Mouse (Mus musculus): ENCODE results near the gene Olfr1276. TPM values are rescaled to one million over a fixed set of nuclear protein-coding genes. Genes with fewer than 3 reads are reported as not detected.

Gene Olfr1276
- not detected in 2 replicates for polyA plus RNA-seq (2015; fragmentation: Nextera tagmentation; extraction: Ambion mirVana)

- Histone ChIP-seq H3K4me1 (no peaks in the 10 kb centered on the region), H3K9me3 (replicated peaks) (no peaks in the 10 kb centered on the region), H3K9ac (no peak within 1 kb of the TSS), H3K27me3 (no peaks in the 10 kb centered on the region), H3K36me3 (no peaks in the 10 kb centered on the region), H3K4me2 (no peak within 1 kb of the TSS), H3K27ac (no peak within 1 kb of the TSS), H3K4me3 (replicated peaks) (no peak within 1 kb of the TSS)
- no peak for ATAC-seq (replicated peaks; ENCODE audit: low FRiP score)
Measured at GRCm38 (mm10) chr2:111254216-111254615, at the start of gene Olfr1276. Gene Olfr1276, plus strand, starts transcription at chr2:111254516.

GRCm38 (mm10) chr2:111229502-111229901, 24.8 kb upstream of the Olfr1276 start, which contains the start of gene 4930430A15Rik:
Gene 4930430A15Rik, minus strand, starts transcription at chr2:111229602.
- no peak for ATAC-seq (replicated peaks; ENCODE audit: low FRiP score)
- no peak within 1 kb of the TSS for H3K27ac ChIP-seq
- no peaks in the 10 kb centered on the region for H3K9me3 ChIP-seq (replicated peaks)
- H3K4me1 ChIP-seq = no peaks in the 10 kb centered on the region
- no peak within 1 kb of the TSS for H3K4me3 ChIP-seq (replicated peaks)
- H3K9ac ChIP-seq = no peak within 1 kb of the TSS
- no peaks in the 10 kb centered on the region for H3K36me3 ChIP-seq
- no peaks in the 10 kb centered on the region for H3K27me3 ChIP-seq
- WGBS = 84% methylated on average over 6 of the region's 6 CpGs
- no peak within 1 kb of the TSS for H3K4me2 ChIP-seq

GRCm38 (mm10) chr2:111235186-111235585, 19.1 kb upstream of the Olfr1276 start, which contains the start of gene Olfr1275:
Gene Olfr1275, minus strand, starts transcription at chr2:111235286.
- ATAC-seq (replicated peaks; ENCODE audit: low FRiP score) = no peak
- Histone ChIP-seq H3K27me3 (no peaks in the 10 kb centered on the region), H3K9ac (no peak within 1 kb of the TSS), H3K9me3 (replicated peaks) (no peaks in the 10 kb centered on the region), H3K4me3 (replicated peaks) (no peak within 1 kb of the TSS), H3K36me3 (no peaks in the 10 kb centered on the region), H3K4me2 (no peak within 1 kb of the TSS), H3K27ac (no peak within 1 kb of the TSS), H3K4me1 (no peaks in the 10 kb centered on the region)
- WGBS = 90% methylated on average over 1 of the region's 1 CpGs

DNA sequence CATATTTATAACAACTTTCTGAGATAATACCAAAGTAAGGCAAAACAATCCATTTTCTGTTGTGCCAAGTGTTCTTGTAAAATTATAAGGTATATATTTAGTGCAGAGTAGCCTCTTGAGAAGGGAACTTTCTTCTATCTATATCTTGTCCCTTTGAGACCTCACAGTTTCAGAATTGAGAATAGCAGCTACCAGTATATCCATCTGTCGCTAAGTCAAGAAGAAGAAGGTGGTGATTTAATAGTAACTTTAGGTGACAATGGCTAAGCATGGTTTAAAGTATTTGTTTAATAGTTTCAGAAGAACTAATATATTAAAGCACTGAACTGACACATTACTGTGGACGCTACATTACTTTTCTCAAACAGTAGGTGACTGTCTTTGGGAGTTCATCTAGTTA, 19.7 kb downstream of the Olfr1276 start, which contains the start of gene Olfr1277:
TSS of gene Olfr1277 (minus strand) at position 101 of the 400 bp plus-strand sequence.
- no peaks in the 10 kb centered on the region for H3K36me3 ChIP-seq
- H3K27ac ChIP-seq = no peak within 1 kb of the TSS
- H3K9ac ChIP-seq = no peak within 1 kb of the TSS
- no peaks in the 10 kb centered on the region for H3K4me1 ChIP-seq
- WGBS = 74% methylated on average over 2 of the region's 2 CpGs
- H3K4me2 ChIP-seq = no peak within 1 kb of the TSS
- H3K4me3 ChIP-seq (replicated peaks) = no peak within 1 kb of the TSS
- H3K27me3 ChIP-seq = no peaks in the 10 kb centered on the region
- H3K9me3 ChIP-seq (replicated peaks) = no peaks in the 10 kb centered on the region
- ATAC-seq (replicated peaks; ENCODE audit: low FRiP score) = no peak

DNA sequence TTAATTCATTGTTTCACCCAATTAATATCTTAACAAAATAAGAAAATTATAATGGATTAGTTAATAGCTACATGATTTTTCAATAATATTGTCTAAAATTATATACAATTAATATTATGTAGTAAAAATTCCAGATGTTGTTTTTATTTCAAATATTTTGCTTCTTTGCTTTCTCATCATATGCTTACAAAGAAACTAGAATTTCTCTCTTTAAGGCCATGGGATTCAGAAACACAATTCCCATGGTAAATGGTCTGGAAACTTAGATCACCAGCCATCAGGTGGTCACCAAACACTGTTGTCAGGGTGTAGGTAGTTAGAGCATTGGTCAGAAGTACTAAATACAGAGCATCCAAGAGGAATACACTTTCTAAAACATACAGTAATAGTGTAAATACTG, 35.5 kb downstream of the Olfr1276 start, which contains the start of gene Olfr1278:
TSS of gene Olfr1278 (plus strand) at position 301 of the 400 bp plus-strand sequence.
- no peak within 1 kb of the TSS for H3K4me3 ChIP-seq (replicated peaks)
- no peaks in the 10 kb centered on the region for H3K9me3 ChIP-seq (replicated peaks)
- no peak within 1 kb of the TSS for H3K9ac ChIP-seq
- H3K4me2 ChIP-seq = no peak within 1 kb of the TSS
- no peak for ATAC-seq (replicated peaks; ENCODE audit: low FRiP score)
- no peak within 1 kb of the TSS for H3K27ac ChIP-seq
- H3K4me1 ChIP-seq = no peaks in the 10 kb centered on the region
- no peaks in the 10 kb centered on the region for H3K27me3 ChIP-seq
- H3K36me3 ChIP-seq = no peaks in the 10 kb centered on the region

DNA sequence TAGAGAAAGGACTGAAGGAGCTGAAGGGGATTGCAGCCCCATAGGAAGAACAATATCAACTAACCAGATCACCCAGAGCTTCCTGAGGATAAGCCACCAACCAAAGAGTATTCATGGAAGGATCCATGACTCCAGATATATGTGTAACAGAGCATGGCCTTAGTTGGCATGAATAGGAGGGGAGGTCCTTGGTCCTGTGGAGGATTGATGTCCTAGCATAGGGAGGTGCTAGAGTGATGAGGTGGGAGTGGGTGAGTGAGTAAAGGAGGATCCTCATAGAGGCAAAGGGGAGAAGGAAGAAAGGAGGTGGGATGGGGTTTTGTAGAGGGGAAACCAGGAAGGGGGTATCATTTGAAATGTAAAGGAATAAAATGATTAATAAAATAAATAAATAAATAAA, 44.2 kb downstream of the Olfr1276 start:
- Histone ChIP-seq H3K4me1 (no peaks in the 10 kb centered on the region), H3K27me3 (no peaks in the 10 kb centered on the region), H3K36me3 (no peaks in the 10 kb centered on the region), H3K27ac (no peak overlapping the region), H3K4me3 (replicated peaks) (no peak overlapping the region), H3K9me3 (replicated peaks) (no peaks in the 10 kb centered on the region), H3K4me2 (no peak overlapping the region), H3K9ac (no peak overlapping the region)
- ATAC-seq (replicated peaks; ENCODE audit: low FRiP score) = no peak

DNA sequence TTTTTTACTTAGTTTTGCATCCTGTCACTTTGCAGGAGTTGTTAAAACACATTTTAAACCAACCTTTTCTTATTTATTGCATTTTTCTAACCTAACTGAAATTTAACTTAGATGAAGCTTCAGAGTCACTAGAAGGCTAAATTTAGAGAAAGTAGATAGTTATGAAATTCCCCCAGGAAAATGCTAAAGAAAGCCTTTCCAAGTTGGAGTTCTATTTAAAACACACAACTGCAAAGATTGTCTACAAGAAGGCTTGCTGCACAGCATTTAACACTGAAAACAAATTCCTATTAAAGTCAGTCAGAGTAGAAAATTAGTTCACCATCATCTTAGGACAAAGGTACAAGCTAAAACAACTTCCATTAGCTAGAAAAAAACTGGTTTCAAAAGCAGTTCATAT, 46.1 kb downstream of the Olfr1276 start, which contains the start of gene Olfr1279:
TSS of gene Olfr1279 (plus strand) at position 262 of the 400 bp plus-strand sequence.
- Histone ChIP-seq H3K4me3 (replicated peaks) (no peak within 1 kb of the TSS), H3K9ac (no peak within 1 kb of the TSS), H3K36me3 (no peaks in the 10 kb centered on the region), H3K27ac (no peak within 1 kb of the TSS), H3K4me1 (no peaks in the 10 kb centered on the region), H3K27me3 (no peaks in the 10 kb centered on the region), H3K9me3 (replicated peaks) (no peaks in the 10 kb centered on the region), H3K4me2 (no peak within 1 kb of the TSS)
- no peak for ATAC-seq (replicated peaks; ENCODE audit: low FRiP score)

Other genes starting within 250 kb of the Olfr1276 start
- gene Gm13941, start 148.5 kb upstream of the Olfr1276 start, polyA plus RNA-seq (2015; fragmentation: Nextera tagmentation; extraction: Ambion mirVana) = not detected in 2 replicates
- not detected in 2 replicates for gene Gm15130, start 101.6 kb upstream of the Olfr1276 start, polyA plus RNA-seq (2015; fragmentation: Nextera tagmentation; extraction: Ambion mirVana)
- not detected in 2 replicates for gene 4930430A15Rik, start 24.9 kb upstream of the Olfr1276 start, polyA plus RNA-seq (2015; fragmentation: Nextera tagmentation; extraction: Ambion mirVana)
- not detected in 2 replicates for gene Olfr1275, start 19.2 kb upstream of the Olfr1276 start, polyA plus RNA-seq (2015; fragmentation: Nextera tagmentation; extraction: Ambion mirVana)
- not detected in 2 replicates for gene Olfr1277, start 19.6 kb downstream of the Olfr1276 start, polyA plus RNA-seq (2015; fragmentation: Nextera tagmentation; extraction: Ambion mirVana)
- not detected in 2 replicates for gene Olfr1278, start 35.6 kb downstream of the Olfr1276 start, polyA plus RNA-seq (2015; fragmentation: Nextera tagmentation; extraction: Ambion mirVana)
- gene Olfr1279, start 46.1 kb downstream of the Olfr1276 start, polyA plus RNA-seq (2015; fragmentation: Nextera tagmentation; extraction: Ambion mirVana) = not detected in 2 replicates
- not detected in 2 replicates for gene Olfr1280, start 59.5 kb downstream of the Olfr1276 start, polyA plus RNA-seq (2015; fragmentation: Nextera tagmentation; extraction: Ambion mirVana)
- gene Olfr1281, start 72.0 kb downstream of the Olfr1276 start, polyA plus RNA-seq (2015; fragmentation: Nextera tagmentation; extraction: Ambion mirVana) = not detected in 2 replicates
- not detected in 2 replicates for gene Olfr1282, start 81.6 kb downstream of the Olfr1276 start, polyA plus RNA-seq (2015; fragmentation: Nextera tagmentation; extraction: Ambion mirVana)
- gene Olfr1283, start 112.3 kb downstream of the Olfr1276 start, polyA plus RNA-seq (2015; fragmentation: Nextera tagmentation; extraction: Ambion mirVana) = not detected in 2 replicates
- gene Olfr1284, start 121.0 kb downstream of the Olfr1276 start, polyA plus RNA-seq (2015; fragmentation: Nextera tagmentation; extraction: Ambion mirVana) = not detected in 2 replicates
- gene Olfr1286, start 168.6 kb downstream of the Olfr1276 start, polyA plus RNA-seq (2015; fragmentation: Nextera tagmentation; extraction: Ambion mirVana) = not detected in 2 replicates
- not detected in 2 replicates for gene Olfr1287, start 194.6 kb downstream of the Olfr1276 start, polyA plus RNA-seq (2015; fragmentation: Nextera tagmentation; extraction: Ambion mirVana)
- gene Olfr1288, start 219.6 kb downstream of the Olfr1276 start, polyA plus RNA-seq (2015; fragmentation: Nextera tagmentation; extraction: Ambion mirVana) = not detected in 2 replicates
- gene Olfr1289, start 226.3 kb downstream of the Olfr1276 start, polyA plus RNA-seq (2015; fragmentation: Nextera tagmentation; extraction: Ambion mirVana) = not detected in 2 replicates
- gene Olfr1290, start 239.3 kb downstream of the Olfr1276 start, polyA plus RNA-seq (2015; fragmentation: Nextera tagmentation; extraction: Ambion mirVana) = not detected in 2 replicates
- not detected in 2 replicates for gene Olfr1291-ps1, start 242.7 kb downstream of the Olfr1276 start, polyA plus RNA-seq (2015; fragmentation: Nextera tagmentation; extraction: Ambion mirVana)